Mouse (Mus musculus) right cerebral cortex, postnatal 4 days (tissue): ENCODE results near the gene Tgfb3.
A peak's percentile ranks its signal among the peaks of the same experiment; 100 is the strongest.

Source experiments
- DNase-seq: peaks from one replicate; pipeline ENCODE4 v3.0.0-alpha.2; 2022

The Tgfb3 gene

DNA sequence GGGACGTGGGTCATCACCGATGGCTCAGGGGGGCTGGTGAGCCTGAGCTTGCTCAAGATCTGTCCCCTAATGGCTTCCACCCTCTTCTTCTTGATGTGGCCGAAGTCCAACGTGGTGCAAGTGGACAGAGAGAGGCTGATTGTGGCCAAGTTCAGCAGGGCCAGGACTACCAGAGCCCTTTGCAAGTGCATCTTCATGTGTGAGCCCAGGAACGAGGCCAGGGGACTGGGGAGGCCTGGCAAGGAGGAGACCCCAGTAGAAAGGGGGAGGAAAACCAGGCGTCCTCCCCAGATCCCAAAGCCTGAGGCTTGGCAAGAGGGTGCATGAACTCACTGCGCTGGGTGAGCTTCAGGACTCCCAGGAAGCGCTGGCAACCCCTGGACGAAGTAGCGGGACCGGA is 1.1 kb downstream of the Tgfb3 start:
- no peak for DNase-seq

DNA sequence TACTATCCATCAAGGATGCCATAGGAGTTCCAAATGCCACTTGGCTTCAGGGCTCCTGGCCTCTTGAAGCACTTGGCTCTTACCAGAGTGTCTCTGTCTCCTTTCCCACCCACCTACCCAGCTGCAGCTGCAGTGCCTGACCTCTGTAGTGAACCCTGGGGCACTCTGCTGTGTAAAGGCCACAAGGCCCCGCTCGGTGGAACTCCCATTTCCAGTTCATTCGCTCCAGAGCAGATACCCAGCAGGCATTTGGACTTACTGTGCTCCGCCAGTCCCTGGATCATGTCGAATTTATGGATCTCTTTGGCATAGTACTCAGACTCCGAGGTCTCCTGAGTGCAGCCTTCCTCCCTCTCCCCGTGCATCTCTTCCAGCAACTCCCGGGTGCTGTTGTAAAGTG is 1.5 kb downstream of the Tgfb3 start:
- DNase-seq = no peak

DNA sequence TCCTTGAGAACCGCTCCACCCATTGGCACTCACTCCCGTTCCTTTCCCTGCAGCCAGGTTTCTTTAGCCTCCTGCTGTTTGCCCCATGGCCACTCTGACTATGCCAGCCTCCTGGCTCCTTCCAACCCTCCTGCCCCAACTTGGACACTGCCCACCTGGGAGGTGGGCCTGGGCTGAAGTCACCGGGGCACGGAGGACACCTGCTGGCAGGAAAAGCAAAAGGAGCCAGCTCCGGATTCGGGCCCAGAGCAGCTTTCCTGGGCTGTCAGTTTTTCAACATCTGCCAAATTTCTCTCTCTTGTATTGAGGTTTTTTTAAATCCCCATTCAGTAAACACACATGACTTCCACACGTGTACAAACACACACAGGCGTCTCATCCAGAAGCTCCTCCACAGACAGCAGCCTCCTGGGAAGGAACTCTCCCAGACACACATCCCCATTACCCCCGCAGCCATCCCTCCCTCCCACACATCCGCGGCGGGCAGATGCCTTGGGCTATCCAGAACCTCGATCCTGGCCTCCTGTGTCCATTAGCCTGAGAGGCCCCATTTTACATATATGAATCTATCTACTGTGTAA is 2.4 kb downstream of the Tgfb3 start:
- DNase-seq = no peak

DNA sequence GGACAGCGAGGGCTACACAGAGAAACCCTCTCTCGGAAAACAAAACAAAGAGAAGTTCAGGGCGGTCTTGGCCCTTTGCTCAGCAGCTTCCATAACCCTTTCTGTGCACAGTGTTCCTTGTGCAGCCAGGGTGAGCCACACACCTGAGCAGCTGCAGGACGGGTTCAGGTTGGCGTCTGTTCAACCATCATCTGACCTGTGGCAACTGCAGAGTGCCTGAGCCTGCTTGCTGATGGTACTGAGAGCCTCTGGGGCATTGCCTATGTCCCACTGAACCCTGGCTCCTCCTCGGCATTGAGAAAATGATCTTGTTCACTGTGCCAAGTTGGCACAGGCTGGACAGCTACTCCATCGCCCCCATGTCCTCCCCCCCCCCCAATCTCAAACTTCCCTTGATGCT is 3.5 kb downstream of the Tgfb3 start:
- no peak for DNase-seq

DNA sequence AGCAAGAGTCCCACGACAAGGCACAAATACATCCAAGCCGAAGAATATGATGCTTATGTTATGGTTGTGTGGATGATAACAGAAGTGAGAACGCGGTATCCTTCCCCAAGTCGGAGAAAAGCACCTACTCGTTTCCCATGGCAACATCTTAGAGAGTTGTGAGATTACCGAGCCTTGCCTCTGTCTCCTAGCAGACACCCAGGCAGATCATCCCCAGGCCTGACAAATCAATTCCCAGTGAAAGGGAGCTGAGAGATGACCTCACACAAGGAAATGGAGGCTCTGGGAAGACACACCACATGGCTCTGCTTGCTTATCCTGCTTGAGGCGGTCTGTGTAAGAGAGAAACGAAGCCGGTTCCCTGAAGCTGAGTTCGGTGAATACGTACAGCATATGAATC is 4.2 kb downstream of the Tgfb3 start:
- DNase-seq = no peak

DNA sequence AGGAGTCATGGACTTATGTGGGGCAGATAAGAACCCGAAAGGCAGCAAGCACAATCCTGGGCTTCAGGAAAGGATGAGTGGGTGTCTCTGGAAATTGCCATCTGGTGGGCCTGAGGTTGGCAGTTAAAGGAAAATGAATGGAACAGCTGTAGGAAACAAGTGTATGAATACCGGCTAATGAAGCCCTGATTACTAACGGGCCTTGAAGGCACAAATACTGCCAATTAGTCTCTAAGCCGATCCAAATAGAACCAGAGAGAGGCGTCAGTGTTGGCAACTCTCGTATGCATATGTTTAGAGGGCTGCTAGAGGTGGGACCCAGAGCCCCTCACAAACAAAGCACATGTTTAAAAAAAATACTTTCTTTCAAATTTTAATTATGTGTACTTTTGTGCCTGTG is 7.4 kb downstream of the Tgfb3 start:
- no peak for DNase-seq

DNA sequence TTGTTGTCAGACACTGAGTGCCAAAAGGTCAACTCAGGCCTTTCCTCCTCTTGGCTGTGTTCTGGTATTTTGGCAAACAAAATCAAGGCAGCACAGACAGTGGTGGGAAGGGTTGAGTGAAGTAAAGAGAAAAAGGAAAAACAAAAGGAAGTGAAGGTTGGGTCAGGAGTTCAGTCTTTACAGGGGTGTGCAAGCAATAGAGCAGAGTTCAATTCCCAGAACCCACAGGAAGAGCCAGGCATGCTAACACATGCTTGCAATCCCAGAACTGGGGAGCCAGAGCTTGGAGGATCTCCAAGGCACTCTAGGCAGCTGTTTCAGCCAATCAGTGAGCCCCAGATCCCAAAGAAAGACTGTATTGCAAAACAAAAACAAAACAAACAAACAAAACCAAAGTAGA is 14.0 kb downstream of the Tgfb3 start:
- no peak for DNase-seq

DNA sequence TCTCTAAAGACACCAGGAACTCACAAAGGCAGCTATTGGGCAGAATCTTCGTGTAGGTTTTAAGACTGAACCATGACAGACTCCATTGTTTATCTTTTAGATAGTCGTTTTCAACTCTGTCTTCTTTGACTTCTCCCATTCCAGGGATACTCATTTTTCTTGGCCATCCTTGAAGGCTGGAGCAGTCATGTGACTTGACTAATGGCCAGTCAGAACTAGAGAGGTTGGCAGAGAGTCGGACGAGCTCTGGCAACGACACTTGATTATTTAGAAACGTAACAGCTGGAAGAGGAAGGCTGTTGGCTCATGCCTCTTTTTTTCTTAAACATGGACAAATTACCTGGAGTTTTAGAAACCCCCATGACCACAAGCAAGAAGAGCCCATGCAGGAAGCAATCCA is 19.5 kb downstream of the Tgfb3 start:
- no peak for DNase-seq

DNA sequence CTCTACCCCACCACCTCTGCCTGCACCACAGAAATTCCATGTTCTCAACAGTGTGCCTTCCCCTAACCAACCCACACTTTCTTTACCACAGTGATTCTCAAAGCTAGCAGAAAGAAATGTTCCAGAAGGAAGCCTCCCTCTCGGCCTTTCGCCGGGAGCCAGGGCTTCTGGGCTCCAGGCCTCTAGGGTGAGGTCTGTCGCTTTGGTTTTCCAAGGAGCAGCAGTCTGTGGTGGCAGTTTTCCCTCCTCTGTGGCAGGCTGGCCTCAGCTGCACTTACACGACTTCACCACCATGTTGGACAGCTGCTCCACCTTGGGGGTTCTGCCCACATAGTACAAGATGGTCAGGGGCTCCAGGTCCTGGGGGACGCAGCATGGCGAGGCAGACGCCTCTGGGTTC is 21.3 kb downstream of the Tgfb3 start:
- DNase-seq = no peak

DNA sequence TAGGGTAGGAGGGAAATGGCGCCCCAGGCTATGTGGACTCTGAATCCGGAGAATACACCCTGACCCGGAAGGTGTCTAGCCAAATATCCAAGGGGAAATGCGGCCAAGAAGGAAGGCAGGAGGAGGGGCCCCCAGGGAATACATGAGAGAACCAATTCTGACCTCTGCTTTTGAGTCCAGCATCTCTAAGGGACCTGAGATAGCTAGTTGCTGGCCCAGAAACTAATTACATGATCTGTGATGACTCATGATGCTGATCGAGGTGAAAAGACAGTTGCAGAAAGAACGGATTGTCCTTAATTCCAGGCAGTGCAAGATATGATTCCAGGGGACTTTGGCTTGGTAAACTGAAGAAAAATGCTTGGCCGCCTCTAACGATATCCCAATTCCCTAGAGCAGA is 21.9 kb downstream of the Tgfb3 start:
- DNase-seq = no peak

DNA sequence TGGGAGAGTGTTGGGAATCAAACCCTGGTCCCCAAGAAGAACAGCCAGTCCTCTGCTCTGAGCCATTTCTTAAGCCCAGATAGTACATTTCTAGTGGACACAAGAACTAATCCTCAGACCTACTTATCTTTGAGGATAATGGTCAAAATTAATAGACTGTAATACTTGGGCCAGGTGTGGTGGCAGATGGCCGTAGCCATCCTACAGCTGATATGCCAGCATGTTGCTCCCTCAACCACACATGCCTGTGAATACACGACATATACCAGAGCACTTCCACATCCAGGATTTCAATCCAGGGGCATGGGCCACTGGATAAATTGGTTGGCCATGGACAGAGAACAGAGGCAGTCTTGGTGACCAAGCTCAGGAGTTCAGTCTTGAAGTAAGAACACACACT is 23.5 kb downstream of the Tgfb3 start:
- DNase-seq = no peak

DNA sequence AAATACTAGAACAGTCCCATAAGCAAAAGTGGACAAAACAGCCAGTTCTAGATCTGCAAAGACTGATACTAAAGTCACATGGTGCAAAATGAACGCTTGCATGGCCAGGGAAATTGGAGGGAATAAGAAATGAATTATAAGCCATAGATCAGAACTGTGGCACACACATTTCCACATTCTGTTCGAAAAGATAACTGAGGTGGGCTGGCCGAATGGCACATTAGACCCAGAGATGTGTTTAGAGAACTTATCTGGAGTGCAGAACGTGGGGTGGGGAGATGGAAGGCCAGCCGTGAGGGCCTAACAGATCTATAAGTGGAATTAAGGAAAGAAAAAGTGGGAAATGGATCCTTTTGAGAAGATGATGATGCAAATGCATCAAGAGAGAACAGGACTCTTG is 27.4 kb downstream of the Tgfb3 start:
- no peak for DNase-seq

DNA sequence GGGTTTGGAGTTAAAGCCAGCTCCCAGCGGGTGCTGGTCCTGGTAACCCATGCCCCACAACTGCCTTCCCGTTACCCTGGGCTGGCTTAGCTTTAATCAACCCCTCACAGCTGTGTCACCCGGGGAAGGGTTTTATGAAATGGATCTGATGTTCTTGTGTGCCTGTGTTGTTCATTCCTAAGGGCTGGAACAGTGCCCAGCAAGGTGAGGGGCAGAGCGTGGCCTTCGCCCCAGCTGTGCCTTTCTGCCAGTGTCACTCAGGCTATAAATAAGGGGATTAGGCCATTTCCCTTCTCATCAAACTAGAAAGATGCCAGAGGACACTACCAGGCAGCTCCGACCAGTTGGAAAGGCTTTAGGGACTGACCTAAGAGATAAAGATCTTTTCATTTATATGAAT is 29.0 kb downstream of the Tgfb3 start:
- no peak for DNase-seq

DNA sequence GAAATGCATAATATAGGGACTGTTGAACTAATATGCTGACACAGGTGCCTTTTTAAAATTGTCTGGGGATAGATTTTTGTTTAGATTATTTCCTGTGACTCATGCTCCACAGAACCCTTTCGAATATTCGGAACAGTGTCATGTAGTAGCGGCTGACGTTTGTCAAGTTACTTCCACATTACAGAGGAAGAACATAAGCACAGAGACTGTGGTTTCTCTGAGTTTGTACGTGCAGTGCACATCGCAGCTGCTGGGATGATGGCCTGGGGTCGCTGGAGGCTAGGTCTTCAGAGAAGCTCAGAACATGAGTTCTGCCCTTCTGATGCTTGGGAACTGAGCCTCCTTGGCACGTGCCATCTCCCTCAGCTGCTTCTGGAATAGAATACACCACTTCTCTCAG is 31.5 kb downstream of the Tgfb3 start:
- no peak for DNase-seq

DNA sequence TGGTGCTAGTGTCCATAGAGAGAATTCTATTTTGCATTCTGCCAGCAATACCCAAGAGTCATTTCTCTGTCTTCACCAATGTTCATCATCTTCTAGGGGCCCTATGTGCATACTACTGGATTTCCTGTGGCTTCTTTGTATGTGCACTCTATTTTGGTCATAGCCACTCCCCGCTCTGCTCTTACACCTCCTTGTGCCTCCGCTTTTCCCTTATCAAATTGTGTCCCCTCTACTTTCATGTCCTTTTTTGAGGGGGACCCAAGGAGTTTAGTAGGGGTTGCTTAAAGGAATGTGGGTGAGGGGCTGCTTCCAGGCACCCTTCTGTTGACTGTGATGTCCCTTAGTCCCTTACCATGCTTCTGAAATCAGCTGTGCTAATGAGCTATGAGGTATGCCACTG is 32.1 kb downstream of the Tgfb3 start:
- DNase-seq = no peak

DNA sequence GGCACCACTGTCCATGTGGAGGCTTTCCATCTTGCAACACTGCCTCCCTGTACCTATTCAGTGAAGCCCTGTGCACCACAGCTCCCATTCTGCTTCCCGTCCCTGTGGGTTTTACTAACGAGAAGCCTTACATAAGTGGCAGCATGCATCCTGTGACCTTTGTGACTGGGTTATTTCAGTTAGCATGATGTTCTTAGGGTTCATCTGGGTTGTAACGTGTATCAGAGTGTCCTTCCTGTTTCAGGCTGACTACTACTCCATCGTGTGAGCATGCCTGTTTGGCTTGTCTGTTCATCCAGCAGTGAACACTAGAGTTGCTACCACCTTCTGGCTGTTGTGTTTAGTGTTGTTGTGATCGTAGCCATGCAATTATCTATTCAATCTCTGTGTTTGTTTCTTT is 32.7 kb downstream of the Tgfb3 start:
- no peak for DNase-seq

DNA sequence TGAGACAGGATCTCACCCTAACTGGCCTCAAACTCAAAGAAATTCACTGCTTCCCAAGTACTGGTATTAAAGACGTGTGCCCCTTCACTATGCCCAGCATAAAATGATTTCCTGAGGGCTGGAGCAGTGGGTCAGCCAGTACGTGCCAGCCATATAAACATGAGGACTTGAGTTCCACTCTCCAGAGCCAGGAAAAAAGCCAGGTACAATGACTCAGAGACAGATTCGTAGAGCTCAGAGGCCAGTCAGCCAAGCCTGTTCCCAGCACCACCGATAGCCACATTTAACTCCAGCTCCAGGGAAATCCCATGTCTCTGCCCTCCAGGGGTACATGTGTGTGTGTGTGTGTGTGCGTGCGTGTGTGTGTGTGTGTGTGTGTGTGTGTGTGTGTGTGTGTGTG is 39.1 kb downstream of the Tgfb3 start:
- DNase-seq = no peak

DNA sequence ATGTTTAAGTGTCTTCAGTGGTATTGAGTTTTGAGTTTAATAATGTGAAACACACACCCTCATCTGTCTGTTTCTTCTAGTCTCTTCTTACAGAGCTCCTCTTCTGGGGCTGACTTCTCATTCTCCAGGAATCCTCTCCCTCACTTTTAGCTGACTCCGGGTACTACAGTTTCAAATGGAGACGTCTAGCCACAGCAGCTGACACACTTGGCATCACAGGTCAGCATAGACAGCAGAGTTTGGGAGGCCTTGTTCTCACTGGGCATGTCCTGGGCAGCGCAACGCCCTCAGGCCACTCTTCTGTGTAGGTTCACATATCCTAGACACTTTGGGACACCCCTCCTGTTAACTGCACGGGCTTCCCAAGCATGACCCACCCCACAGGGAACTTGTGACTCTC is 39.8 kb downstream of the Tgfb3 start:
- DNase-seq = no peak

DNA sequence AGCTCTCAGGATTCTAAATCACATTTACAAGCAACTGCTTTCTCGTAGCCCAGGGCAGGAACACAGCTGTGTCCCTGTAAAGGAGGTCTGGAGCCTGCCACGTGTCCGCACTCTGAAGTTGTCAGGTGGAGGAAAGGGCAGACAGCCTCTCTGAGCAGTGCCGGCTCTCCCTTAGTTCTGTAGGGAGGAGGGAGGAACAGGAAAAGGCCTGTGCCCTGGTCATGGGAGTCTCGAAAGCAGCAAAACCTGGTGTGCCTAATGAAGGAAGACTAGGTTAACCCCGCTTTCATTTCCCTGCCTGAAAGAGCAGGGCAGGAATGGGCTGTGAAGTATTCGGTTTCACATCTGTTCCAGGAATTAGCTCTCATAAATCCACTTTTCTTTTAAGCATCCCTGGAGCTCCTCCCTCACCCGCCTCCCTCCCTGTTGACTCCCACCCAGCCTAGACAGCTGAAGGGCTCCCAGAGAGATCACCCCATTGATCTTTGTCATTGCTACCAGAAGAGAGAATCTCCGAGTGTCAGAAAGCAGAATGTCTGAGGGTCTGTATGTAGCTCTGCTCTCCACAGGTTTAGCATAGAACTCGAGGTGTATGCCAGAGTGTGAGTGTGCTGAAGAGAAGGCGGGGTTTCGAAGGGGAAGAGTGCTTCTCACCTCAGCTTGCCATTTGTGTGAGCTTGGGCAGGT is 41.5 kb downstream of the Tgfb3 start:
- no peak for DNase-seq

DNA sequence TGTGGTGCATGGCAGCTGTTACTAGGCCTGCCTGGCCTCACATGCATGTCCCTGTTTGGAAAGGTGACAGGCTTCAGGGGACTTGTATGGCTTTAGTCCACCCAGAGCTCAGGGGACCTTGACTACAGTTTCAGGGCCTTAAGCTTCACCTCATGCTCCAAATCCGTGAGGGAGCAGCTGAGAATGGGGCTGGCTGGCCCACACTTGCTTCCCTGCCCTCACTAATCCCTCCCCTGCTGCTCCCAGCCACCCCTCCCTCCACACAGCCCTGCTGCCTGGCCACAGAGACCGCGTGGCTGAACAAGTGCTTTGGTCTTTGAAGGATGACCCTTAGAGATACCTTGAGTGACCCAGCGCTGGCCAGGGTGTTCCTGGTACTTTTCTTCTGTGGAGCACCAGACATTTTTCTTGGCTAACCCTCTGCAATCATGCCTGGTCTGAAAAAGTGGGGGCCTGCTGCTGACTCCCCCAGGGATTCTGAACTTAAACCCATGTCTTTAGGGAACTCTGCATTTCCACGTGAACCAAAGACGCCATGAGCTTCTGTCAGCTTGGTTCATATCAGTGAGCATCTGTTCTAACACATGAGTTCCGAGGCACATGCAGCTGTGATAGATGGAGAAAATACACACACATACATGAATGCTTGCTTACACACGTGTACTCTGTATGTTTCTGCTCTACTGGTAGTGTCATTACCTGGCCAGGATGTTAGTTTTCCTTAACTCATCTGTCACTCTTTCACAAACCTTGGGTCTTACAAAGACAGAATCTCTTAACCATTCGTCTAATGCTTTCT is 42.3 kb downstream of the Tgfb3 start:
- no peak for DNase-seq

DNA sequence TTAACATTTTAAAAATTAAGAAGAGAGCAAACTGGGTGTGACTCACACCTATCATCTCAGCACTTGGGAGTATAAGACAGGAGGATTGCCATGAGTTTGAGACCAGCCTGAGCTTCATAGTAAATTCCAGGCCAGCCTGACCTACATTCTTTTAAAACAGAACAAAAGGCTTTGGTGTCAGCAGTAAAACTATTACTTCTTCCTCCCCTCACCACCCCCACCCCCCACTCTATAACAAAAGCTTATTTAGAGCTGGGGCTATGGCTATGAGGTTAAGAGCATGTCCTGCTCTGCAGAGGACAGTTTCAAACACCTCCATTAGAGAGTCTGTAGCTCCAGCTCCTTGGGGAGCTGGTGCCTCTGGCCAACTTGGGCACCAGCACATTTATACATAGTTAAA is 43.3 kb downstream of the Tgfb3 start:
- no peak for DNase-seq

DNA sequence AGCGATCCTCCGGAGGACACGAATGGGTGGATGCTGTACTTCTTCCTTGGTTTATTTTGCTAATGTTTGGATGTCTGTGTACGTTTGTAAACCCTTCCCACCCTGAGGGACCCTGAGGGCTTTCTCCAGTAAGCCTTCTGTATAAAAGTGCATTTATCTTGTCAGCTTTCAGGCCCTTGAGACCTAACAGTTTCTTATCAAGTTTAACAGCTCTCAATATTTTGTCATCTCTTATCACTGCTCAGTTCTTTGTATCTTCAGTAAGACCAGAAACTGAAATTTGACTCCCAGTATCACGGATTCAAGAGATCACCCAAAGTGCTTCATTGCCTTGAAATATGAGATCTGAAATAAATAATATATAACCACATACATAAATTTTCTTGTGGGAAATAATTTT is 47.9 kb downstream of the Tgfb3 start:
- no peak for DNase-seq

DNA sequence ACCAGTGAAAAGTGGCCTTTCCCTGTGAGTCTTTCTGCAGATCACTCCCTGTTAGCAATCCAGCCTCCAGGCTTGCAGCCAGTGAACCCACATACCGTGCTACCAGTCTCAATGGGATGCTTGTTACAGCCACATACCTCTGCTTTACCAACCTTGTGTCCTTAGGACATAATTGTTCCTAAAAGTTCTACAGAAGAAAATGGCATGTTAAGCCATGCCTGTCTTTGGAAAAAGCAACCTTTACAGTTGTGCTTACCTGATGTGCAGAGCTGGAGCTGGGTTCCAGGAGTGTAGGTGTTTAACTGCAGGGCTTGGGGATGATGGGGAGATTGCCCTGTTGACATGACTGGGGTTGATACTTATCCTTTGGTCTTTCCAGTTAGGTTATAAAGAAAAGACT is 51.1 kb downstream of the Tgfb3 start:
- no peak for DNase-seq

DNA sequence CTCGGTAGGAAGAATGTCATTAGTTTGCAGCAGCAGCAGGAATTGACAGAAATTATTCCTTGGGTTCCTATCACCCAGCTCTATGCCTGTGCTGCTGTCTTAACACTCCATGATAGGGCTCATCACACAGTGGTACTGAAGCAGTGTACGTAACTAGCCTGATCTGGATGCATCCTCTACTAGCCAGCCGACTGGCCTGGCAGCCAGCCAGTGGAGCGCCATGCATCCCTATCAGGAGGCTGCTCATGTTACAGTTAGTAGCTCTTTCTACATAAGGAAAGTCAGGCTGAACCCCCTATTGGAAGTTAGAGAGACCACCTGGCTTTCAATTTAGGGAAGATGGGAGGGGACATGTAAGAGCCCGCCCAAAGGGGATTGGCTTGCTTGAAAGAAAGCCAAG is 51.8 kb downstream of the Tgfb3 start:
- DNase-seq = peak; percentile 13

DNA sequence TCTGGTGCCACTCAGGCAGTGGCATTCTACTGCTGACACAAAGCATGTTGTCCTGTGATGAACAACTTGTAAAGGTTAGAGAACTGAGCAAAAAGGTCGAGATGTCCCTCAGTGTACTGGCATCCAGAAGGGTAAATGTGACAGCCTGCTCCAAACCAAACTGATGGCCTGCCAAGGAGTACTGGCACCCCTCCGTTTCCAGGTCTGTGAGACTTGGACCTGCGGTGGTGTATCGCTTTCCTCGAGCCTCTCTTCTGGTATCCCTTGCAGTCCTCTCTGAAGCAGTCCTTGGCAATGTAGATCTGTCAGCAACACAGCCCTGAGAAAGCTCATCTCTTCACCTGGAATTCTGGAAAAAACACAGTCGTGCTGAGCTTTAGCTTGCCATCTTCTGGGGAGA is 53.4 kb downstream of the Tgfb3 start:
- DNase-seq = no peak
